Mouse (Mus musculus) heart, embryonic 16.5 days (tissue): ENCODE results near the gene Gatd1. TPM values are rescaled to one million over a fixed set of nuclear protein-coding genes. Genes with fewer than 3 reads are reported as not detected.

Experiments
- ATAC-seq: fragments of 200-750 bp; cut with Nextera tagmentation; replicated peaks from 2 replicates; pipeline ENCODE4 v1.8.0; 2017; ENCODE audit warnings: moderate number of reproducible peaks; ENCODE audit not compliant: insufficient read depth, low FRiP score; ENCODE audit errors: extremely low read depth
- H3K27ac ChIP-seq: fragments of 300-500 bp; sonication (generic); 2 replicates; pipeline ENCODE4 v1.5.1; 2014; ENCODE audit warnings: mild to moderate bottlenecking, low read length, control low read depth, moderate library complexity
- H3K27me3 ChIP-seq: fragments of 300-500 bp; sonication (generic); 2 replicates; pipeline ENCODE4 v1.6.1; 2014; ENCODE audit warnings: low read length, mixed read lengths; ENCODE audit not compliant: control insufficient read depth, insufficient read depth
- H3K36me3 ChIP-seq: fragments of 300-500 bp; sonication (generic); 2 replicates; pipeline ENCODE4 v1.6.1; 2014; ENCODE audit not compliant: control insufficient read depth, insufficient read depth
- H3K4me1 ChIP-seq: fragments of 300-500 bp; sonication (generic); 2 replicates; pipeline ENCODE4 v1.6.1; 2014; ENCODE audit warnings: low read length, mixed read lengths; ENCODE audit not compliant: control insufficient read depth, insufficient read depth
- H3K4me2 ChIP-seq: fragments of 300-500 bp; sonication (generic); 2 replicates; pipeline ENCODE4 v1.6.1; 2014; ENCODE audit warnings: low read depth, mild to moderate bottlenecking, control low read depth, low read length
- H3K4me3 ChIP-seq: fragments of 300-500 bp; sonication (generic); 2 replicates; pipeline ENCODE4 v1.5.1; 2014; ENCODE audit warnings: mild to moderate bottlenecking, control low read depth, low read length
- H3K9ac ChIP-seq: fragments of 300-500 bp; sonication (generic); 2 replicates; pipeline ENCODE4 v1.6.1; 2014; ENCODE audit warnings: low read length, control low read depth
- H3K9me3 ChIP-seq: fragments of 300-500 bp; sonication (generic); replicated peaks from 2 replicates; pipeline ENCODE4 v1.6.1; 2016; ENCODE audit warnings: low read length; ENCODE audit not compliant: control insufficient read depth
- WGBS: fragments of 180-500 bp; shearing (Covaris S2); extraction: QIAGEN DNeasy Blood & Tissue Kit; methylation state at CpG from one replicate; pipeline ENCODE4 v1.1.7; 2014; 5-methylcytosine and 5-hydroxymethylcytosine counted together
- polyA plus RNA-seq: library from polyadenylated mRNA; unstranded; fragments of >200 nt; fragmentation: Nextera tagmentation; extraction: Ambion mirVana; gene quantifications from 2 replicates; pipeline ENCODE4 v1.2.1, GENCODE M21; 2015

Gatd1 gene
- polyA plus RNA-seq, 1 experiment from 2014 or later: 28.0 TPM

DNA sequence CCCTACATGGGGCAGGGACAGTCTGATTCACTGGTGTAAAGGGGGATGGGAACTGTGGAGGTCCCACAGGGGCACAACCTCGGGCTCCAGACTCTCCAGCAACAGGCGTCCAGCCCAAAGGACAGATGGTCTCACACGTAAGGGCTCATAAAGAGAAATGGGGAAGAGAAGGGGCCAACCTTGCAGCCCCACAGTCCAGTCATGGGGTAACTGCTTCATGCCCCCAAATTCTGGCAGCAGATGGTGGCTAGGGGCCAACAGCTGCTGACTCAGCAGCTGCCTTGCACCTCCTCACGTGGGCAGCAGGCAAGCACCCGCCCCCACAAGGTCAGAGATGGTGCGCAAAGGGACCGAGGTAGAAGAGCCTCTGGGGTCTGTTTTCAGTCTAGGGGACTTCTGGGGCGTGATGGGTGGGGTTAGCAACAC lies 18.3 kb upstream of the Gatd1 start:
- H3K9ac ChIP-seq: no peak overlapping the region
- no peaks in the 10 kb centered on the region for H3K9me3 ChIP-seq
- H3K4me1 ChIP-seq: peaks cover 35% of the 10 kb centered on the region
- peaks cover 11% of the 10 kb centered on the region for H3K36me3 ChIP-seq
- H3K27ac ChIP-seq: no peak overlapping the region
- no peak for ATAC-seq
- 77% methylated on average over 8 of the region's 8 CpGs for WGBS
- no peak overlapping the region for H3K4me3 ChIP-seq
- H3K27me3 ChIP-seq: no peaks in the 10 kb centered on the region
- H3K4me2 ChIP-seq: no peak overlapping the region

- peaks cover 11% of the 10 kb centered on the region for H3K36me3 ChIP-seq
- WGBS: 92% methylated on average over 19 of the region's 19 CpGs
- ATAC-seq: no peak
- no peak overlapping the region for H3K27ac ChIP-seq
- H3K4me3 ChIP-seq: no peak overlapping the region
- no peak overlapping the region for H3K9ac ChIP-seq
- peaks cover 31% of the 10 kb centered on the region for H3K4me1 ChIP-seq
- H3K9me3 ChIP-seq: no peaks in the 10 kb centered on the region
- H3K27me3 ChIP-seq: no peaks in the 10 kb centered on the region
- H3K4me2 ChIP-seq: no peak overlapping the region
These were observed 17.7 kb upstream of the Gatd1 start for GRCm38 (mm10) chr7:141431434-141432185.

- H3K4me2 ChIP-seq: no peak overlapping the region
- H3K36me3 ChIP-seq: peaks cover 11% of the 10 kb centered on the region
- peaks cover 29% of the 10 kb centered on the region for H3K4me1 ChIP-seq
- no peak overlapping the region for H3K9ac ChIP-seq
- no peak overlapping the region for H3K4me3 ChIP-seq
- no peaks in the 10 kb centered on the region for H3K9me3 ChIP-seq
- H3K27ac ChIP-seq: no peak overlapping the region
- WGBS: 94% methylated on average over 9 of the region's 9 CpGs
- ATAC-seq: no peak
- H3K27me3 ChIP-seq: no peaks in the 10 kb centered on the region
These were observed 16.8 kb upstream of the Gatd1 start for GRCm38 (mm10) chr7:141430585-141431240.

- Histone ChIP-seq H3K4me3 (no peak overlapping the region), H3K36me3 (peaks cover 11% of the 10 kb centered on the region), H3K27ac (peak overlapping the region; percentile 41), H3K4me1 (peaks cover 25% of the 10 kb centered on the region), H3K4me2 (peak overlapping the region; percentile 34), H3K9ac (peak overlapping the region; percentile 2; the same call in 1 of the 2 replicates), H3K27me3 (no peaks in the 10 kb centered on the region), H3K9me3 (no peaks in the 10 kb centered on the region)
- no peak for ATAC-seq
- WGBS: 45% methylated on average over 9 of the region's 9 CpGs
These were observed 16.1 kb upstream of the Gatd1 start for GRCm38 (mm10) chr7:141429840-141430584.

GRCm38 (mm10) chr7:141429310-141429709 lies 15.4 kb upstream of the Gatd1 start, which contains the start of gene Cend1:
Gene Cend1, minus strand, starts transcription at chr7:141429491.
- peaks cover 20% of the 10 kb centered on the region for H3K4me1 ChIP-seq
- peak within 1 kb of the TSS; percentile 34 for H3K4me2 ChIP-seq
- ATAC-seq: peak; percentile 57
- no peaks in the 10 kb centered on the region for H3K9me3 ChIP-seq
- H3K4me3 ChIP-seq: peak within 1 kb of the TSS; percentile 8
- no peaks in the 10 kb centered on the region for H3K27me3 ChIP-seq
- peak within 1 kb of the TSS; percentile 41 for H3K27ac ChIP-seq
- WGBS: 4% methylated on average over 19 of the region's 19 CpGs
- peaks cover 11% of the 10 kb centered on the region for H3K36me3 ChIP-seq
- peak within 1 kb of the TSS; percentile 2; the same call in 1 of the 2 replicates for H3K9ac ChIP-seq

DNA sequence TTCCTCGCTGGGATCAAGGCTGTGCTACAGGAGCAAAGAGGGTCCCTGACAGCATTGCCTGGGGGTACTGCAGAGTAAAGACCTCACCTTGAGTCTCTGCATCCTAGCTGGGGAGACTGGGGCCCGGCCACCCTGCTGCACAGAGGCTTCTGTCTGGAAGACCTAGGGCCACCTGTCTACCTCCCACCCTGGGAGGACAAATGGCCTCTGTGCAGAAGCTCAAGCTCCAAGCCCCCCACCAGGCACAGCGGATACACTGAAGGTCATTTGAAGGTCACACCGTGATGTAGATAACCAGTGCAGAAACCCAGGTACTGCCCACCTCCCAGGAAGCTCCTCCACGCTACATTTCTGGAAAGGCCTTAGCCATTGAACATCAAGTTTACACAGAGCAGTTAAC lies 14.8 kb upstream of the Gatd1 start:
- H3K4me3 ChIP-seq: no peak overlapping the region

DNA sequence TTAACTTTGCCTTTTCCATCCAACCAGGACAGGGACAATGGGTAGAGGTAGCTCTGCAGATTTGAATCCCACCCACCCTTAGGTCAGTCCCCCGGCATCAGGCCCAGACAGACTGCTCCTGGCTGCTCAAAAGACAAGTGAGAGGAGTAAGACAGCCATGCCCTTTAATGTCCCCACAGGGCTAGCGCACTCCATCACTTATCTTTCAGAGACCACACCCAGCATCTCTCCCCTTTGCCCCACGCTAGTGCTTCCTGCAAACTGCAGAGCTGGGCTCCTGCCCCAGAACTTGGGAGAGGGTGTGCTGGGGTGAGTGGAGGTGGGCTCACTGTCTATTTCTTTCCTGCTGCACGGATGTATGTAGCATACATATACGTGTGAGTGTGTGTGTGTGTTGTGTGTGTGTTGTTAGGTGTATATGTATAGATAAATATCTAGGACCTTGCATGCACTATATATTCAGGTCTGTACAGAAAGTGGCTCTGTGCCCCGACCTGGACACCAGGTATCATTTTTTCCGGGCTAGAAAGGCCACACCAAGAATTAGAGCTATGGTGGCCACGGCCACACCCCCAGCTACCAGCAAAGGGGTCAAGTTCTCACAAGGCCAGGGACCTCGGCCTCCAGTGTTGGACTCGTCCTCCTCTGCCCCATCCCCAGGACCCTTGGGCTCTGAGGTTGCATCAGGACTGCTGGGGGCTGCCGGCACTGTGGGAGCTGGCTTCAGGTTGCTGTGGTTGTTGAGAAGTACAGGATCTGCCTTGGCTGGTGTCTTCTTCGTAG lies 13.2 kb upstream of the Gatd1 start:
- Histone ChIP-seq H3K36me3 (peaks cover 9% of the 10 kb centered on the region), H3K27me3 (no peaks in the 10 kb centered on the region), H3K9me3 (no peaks in the 10 kb centered on the region), H3K9ac (no peak overlapping the region), H3K27ac (no peak overlapping the region), H3K4me1 (peaks cover 14% of the 10 kb centered on the region; the same call in 1 of the 2 replicates), H3K4me2 (no peak overlapping the region), H3K4me3 (no peak overlapping the region)
- WGBS: 80% methylated on average over 12 of the region's 12 CpGs
- no peak for ATAC-seq

More for the DNA sequence above, 14.8 kb upstream of the Gatd1 start:
- ATAC-seq: no peak
- Histone ChIP-seq H3K27me3 (no peaks in the 10 kb centered on the region), H3K4me2 (peak overlapping the region; percentile 34; the same call in 1 of the 2 replicates), H3K9me3 (no peaks in the 10 kb centered on the region), H3K4me1 (peaks cover 14% of the 10 kb centered on the region; the same call in 1 of the 2 replicates), H3K27ac (no peak overlapping the region), H3K9ac (no peak overlapping the region), H3K36me3 (peaks cover 11% of the 10 kb centered on the region)
- 46% methylated on average over 5 of the region's 5 CpGs for WGBS

DNA sequence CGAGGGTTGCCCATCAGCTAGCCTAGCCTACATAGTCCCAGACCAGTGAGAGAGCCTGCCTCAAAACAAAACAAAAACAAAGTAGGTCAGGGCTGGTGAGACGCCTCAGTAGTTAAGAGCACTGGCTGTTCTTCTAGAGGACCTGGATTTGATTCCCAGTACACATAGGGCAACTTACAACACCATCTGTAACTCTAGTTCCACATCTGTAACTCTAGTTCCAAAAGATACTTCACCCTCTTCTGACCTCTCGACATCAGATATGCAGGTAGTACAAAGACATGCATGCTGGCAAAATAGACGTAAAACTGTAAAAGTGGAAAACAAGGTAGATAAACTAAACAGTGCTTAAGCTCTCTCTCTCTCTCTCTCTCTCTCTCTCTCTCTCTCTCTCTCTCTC lies 9.9 kb upstream of the Gatd1 start:
- H3K36me3 ChIP-seq: no peaks in the 10 kb centered on the region
- H3K9ac ChIP-seq: no peak overlapping the region
- no peak for ATAC-seq
- 57% methylated on average over 4 of the region's 4 CpGs for WGBS
- H3K9me3 ChIP-seq: no peaks in the 10 kb centered on the region
- no peak overlapping the region for H3K27ac ChIP-seq
- no peak overlapping the region for H3K4me2 ChIP-seq
- H3K27me3 ChIP-seq: no peaks in the 10 kb centered on the region
- H3K4me1 ChIP-seq: peaks cover 2% of the 10 kb centered on the region; the same call in 1 of the 2 replicates
- no peak overlapping the region for H3K4me3 ChIP-seq
